Mouse (Mus musculus) gastrocnemius, adult 2 months (tissue): ENCODE results near the gene Cpped1. TPM values are rescaled to one million over a fixed set of nuclear protein-coding genes. Genes with fewer than 3 reads are reported as not detected.

ENCODE experiments used
- DNase-seq: peaks from one replicate; pipeline ENCODE4 v3.0.0; 2022
- H3K27ac ChIP-seq: fragments of 200-600 bp; 2 replicates; pipeline ENCODE4 v1.8.1; 2022; ENCODE audit warnings: mild to moderate bottlenecking
- H3K4me3 ChIP-seq: fragments of 200-600 bp; 2 replicates; pipeline ENCODE4 v1.8.1; 2022; ENCODE audit warnings: mild to moderate bottlenecking, moderate library complexity
- CTCF ChIP-seq: fragments of 200-600 bp; IDR thresholded peaks from 2 replicates; pipeline ENCODE4 v1.8.1; 2022; ENCODE audit warnings: antibody characterized with exemption, mild to moderate bottlenecking, moderate library complexity
- intact Hi-C: fragments of 180-260 bp; cut with DNase I; formaldehyde crosslinking; loops from one replicate; pipeline ENCODE4 v1.15.1; 2025
- long read RNA-seq, 2 experiments: library from polyadenylated mRNA; stranded (forward); transcript quantifications; one replicate each; pipeline ENCODE4 v2.0.0; 2021
- total RNA-seq, 2 experiments: library from RNA; stranded (reverse); gene quantifications; 2 replicates each; pipeline ENCODE4 v1.2.3; 2021

Cpped1 gene
- 10 to 100 TPM; 28.4 to 39.5 TPM for total RNA-seq
- long read RNA-seq, experiment 1, transcript Cpped1-202 (4 exons, 2,663 nt) = major isoform, 26 of 31 reads
- long read RNA-seq, experiment 1, partial matches to known transcripts = 5 of 31 reads
- long read RNA-seq, experiment 1, other reads (novel, unspliced or antisense) = 0 of 31 reads
- long read RNA-seq, experiment 2, transcript Cpped1-202 (4 exons, 2,663 nt) = major isoform, 37 of 49 reads
- long read RNA-seq, experiment 2, partial matches to known transcripts = 10 of 49 reads
- long read RNA-seq, experiment 2, other reads (novel, unspliced or antisense) = 2 of 49 reads

GRCm38 (mm10) chr16:11909035-11909591 lies at the start of gene Cpped1:
Gene Cpped1 (minus strand): TSS chr16:11909445.
- Histone ChIP-seq H3K4me3 (peak within 1 kb of the TSS; percentile 77), H3K27ac (peak within 1 kb of the TSS; percentile 99)
- intact Hi-C loops = loop anchor here (10.0 kb wide), 1 partner anchor 454 kb away; no protein-coding TSS in a partner anchor
- peak; percentile 13; the same call in 1 of the 2 replicates for TF ChIP-seq CTCF
- peak; percentile 93 for DNase-seq

DNA sequence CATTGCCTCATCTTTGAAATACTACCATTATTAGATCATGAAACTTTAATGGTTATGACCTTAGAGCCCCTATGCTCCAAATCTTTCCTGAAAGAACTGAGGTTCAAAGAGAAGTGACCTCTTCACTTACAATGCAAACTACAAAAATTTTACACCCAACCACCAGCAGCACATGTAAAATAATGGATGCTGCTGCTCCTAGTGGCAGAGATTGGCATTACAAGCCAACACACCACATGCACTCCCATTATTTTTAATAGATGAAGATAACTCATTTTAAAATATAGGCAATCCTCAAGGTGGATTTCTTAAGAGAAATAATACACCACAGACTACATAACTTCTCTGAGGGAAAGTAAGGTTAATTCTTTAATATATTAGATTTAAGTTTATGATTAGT lies 31.2 kb upstream of the Cpped1 start:
- peak; percentile 32 for DNase-seq
- Histone ChIP-seq H3K4me3 (no peak overlapping the region), H3K27ac (no peak overlapping the region)
- peak; percentile 96 for TF ChIP-seq CTCF
- intact Hi-C loops = loop anchor here (5.0 to 10.0 kb wide), 2 partner anchors 246 to 513 kb away; no protein-coding TSS in a partner anchor

GRCm38 (mm10) chr16:11910801-11911200 lies 1.6 kb upstream of the Cpped1 start:
- no peak overlapping the region for H3K4me3 ChIP-seq
- no peak for TF ChIP-seq CTCF
- no peak for DNase-seq
- intact Hi-C loops = no loop called here
- H3K27ac ChIP-seq = no peak overlapping the region

GRCm38 (mm10) chr16:11909817-11910216 lies 572 bp upstream of the Cpped1 start:
- DNase-seq = no peak
- intact Hi-C loops = loop anchor here (10.0 kb wide), 1 partner anchor 455 kb away; no protein-coding TSS in a partner anchor
- H3K27ac ChIP-seq = peak overlapping the region; percentile 99

GRCm38 (mm10) chr16:11908461-11909014 lies 707 bp downstream of the Cpped1 start:
- no peak for DNase-seq
- intact Hi-C loops = loop anchor here (10.0 kb wide), 1 partner anchor 454 kb away; no protein-coding TSS in a partner anchor

More at GRCm38 (mm10) chr16:11909817-11910216, 572 bp upstream of the Cpped1 start:
- H3K4me3 ChIP-seq = peak overlapping the region; percentile 77
- no peak for TF ChIP-seq CTCF

DNA sequence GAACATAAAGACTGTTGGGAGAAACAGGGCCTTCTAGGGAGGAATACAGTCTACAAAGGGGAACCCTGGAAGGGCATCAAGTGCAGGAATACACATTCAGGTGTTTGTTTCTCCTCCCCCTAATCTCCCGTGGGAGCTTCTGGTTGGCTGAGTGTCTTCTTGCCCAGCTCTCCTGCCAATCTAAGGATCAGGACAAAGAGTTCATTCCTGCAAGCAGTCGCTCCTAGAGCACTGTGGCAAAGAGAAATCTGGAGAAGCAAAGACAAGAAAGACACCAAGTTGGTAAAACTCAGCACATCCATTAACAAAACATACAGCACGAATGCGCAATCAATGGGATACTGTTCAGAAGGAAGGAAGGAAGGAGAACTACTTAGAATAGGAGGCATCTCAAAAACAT lies 1.4 kb downstream of the Cpped1 start:
- DNase-seq = no peak
- no peak for TF ChIP-seq CTCF
- intact Hi-C loops = loop anchor here (10.0 kb wide), 1 partner anchor 453 kb away; no protein-coding TSS in a partner anchor
- H3K27ac ChIP-seq = peak overlapping the region; percentile 99
- peak overlapping the region; percentile 77 for H3K4me3 ChIP-seq

More at GRCm38 (mm10) chr16:11908461-11909014, 707 bp downstream of the Cpped1 start:
- Histone ChIP-seq H3K27ac (peak overlapping the region; percentile 99), H3K4me3 (peak overlapping the region; percentile 77)
- TF ChIP-seq CTCF = no peak

GRCm38 (mm10) chr16:11906906-11907305 lies 2.3 kb downstream of the Cpped1 start:
- DNase-seq = no peak
- Histone ChIP-seq H3K4me3 (no peak overlapping the region), H3K27ac (no peak overlapping the region)
- no peak for TF ChIP-seq CTCF
- intact Hi-C loops = loop anchor here (10.0 kb wide), 1 partner anchor 452 kb away; no protein-coding TSS in a partner anchor

- intact Hi-C loops = loop anchor here (10.0 kb wide), 1 partner anchor 450 kb away; no protein-coding TSS in a partner anchor
- H3K4me3 ChIP-seq = no peak overlapping the region
- TF ChIP-seq CTCF = no peak
- H3K27ac ChIP-seq = no peak overlapping the region
- no peak for DNase-seq
Measured at GRCm38 (mm10) chr16:11905216-11905615, 4.0 kb downstream of the Cpped1 start.

DNA sequence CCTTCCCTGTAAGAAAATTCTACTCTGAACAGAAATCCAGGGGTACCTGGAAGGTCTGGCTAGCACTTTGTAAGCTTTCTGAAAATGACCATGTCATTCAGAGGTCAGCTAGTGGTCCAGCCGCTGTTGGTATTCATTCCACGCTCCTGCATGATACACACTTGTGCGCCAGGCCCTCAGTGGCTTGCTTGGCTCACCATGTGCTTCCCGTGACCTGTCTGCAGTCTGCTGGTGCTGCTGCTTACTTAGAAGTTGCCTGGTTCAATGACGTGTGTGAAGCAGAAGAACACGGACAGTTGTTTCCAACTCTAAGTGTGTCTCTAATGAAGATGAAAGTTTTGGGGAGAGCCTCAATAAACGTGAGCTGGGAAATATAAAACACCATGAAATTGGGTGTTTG lies 7.2 kb downstream of the Cpped1 start:
- TF ChIP-seq CTCF = no peak
- intact Hi-C loops = loop anchor here (10.0 kb wide), 1 partner anchor 447 kb away; no protein-coding TSS in a partner anchor
- Histone ChIP-seq H3K4me3 (no peak overlapping the region), H3K27ac (no peak overlapping the region)
- peak; percentile 23 for DNase-seq

DNA sequence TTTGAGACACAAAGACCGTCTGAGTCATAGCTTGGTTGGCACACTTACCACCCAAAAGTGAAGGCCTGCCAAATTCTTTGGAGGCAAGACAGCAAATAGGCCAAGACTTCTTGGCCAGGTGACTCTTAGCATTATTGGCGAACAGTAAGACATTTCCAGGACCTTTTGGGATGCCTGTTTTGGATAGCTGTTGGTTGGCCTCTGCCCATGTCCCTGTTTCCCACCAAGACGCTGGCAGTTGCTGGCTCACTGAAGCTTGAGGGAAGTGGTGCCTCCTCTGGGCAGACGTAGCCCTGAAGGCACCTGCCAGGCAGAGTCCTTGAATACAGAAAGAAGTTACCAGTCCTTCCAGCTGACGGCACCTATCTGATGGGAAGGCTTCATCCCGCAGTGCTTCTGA lies 8.9 kb downstream of the Cpped1 start:
- Histone ChIP-seq H3K27ac (no peak overlapping the region), H3K4me3 (no peak overlapping the region)
- DNase-seq = no peak
- no peak for TF ChIP-seq CTCF
- intact Hi-C loops = loop anchor here (10.0 kb wide), 1 partner anchor 446 kb away; no protein-coding TSS in a partner anchor

DNA sequence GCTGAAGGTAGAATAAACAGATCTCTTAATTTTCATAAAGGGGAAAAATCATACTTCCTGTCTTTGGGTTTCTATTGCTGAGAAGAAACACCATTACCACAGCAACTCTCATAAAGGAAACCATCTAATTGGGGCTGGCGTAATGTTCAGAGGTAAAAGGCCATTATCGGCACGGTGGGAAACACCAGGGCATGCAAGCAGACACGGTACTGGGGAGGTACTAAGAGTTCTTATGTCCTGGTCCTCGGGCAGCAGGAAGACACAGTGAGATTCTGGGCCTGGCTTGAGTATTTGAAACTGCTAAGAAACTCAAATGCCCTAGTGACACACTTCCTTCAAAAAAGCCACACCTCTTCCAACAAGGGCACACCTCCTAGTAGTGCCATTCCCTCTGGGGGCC lies 12.8 kb downstream of the Cpped1 start:
- intact Hi-C loops = no loop called here
- Histone ChIP-seq H3K27ac (no peak overlapping the region), H3K4me3 (no peak overlapping the region)
- no peak for TF ChIP-seq CTCF
- no peak for DNase-seq

- no peak overlapping the region for H3K4me3 ChIP-seq
- 0 out of 2 replicates have a peak overlapping the region, but pooled peaks have one; percentile 24 for H3K27ac ChIP-seq
- DNase-seq = peak; percentile 55
- no peak for TF ChIP-seq CTCF
- intact Hi-C loops = no loop called here
Measured at GRCm38 (mm10) chr16:11894877-11895276, 14.4 kb downstream of the Cpped1 start.

GRCm38 (mm10) chr16:11890186-11890585 lies 19.1 kb downstream of the Cpped1 start:
- no peak for DNase-seq
- TF ChIP-seq CTCF = no peak
- H3K4me3 ChIP-seq = no peak overlapping the region
- intact Hi-C loops = no loop called here
- H3K27ac ChIP-seq = no peak overlapping the region
